Mouse (Mus musculus) heart, adult 2 months (tissue): ENCODE results near the gene Srcin1. TPM values are rescaled to one million over a fixed set of nuclear protein-coding genes. Genes with fewer than 3 reads are reported as not detected.
A peak's percentile ranks its signal among the peaks of the same experiment; 100 is the strongest.

ENCODE experiments used
- DNase-seq, 2 experiments: peaks; one replicate each; pipeline ENCODE4 v3.0.0; 2021
- H3K27ac ChIP-seq: fragments of 200-600 bp; 2 replicates; pipeline ENCODE4 v1.8.1; 2022
- H3K27me3 ChIP-seq: fragments of 200-500 bp; 2 replicates; pipeline ENCODE4 v1.6.1; 2012; ENCODE audit warnings: mild to moderate bottlenecking, low read length, inconsistent platforms, mixed read lengths; ENCODE audit not compliant: control insufficient read depth, insufficient read depth
- H3K36me3 ChIP-seq: fragments of 200-500 bp; 2 replicates; pipeline ENCODE4 v1.6.1; 2012; ENCODE audit warnings: low read length, inconsistent platforms; ENCODE audit not compliant: control insufficient read depth, insufficient read depth
- H3K4me1 ChIP-seq: fragments of 200-500 bp; 2 replicates; pipeline ENCODE4 v1.6.1; 2011; ENCODE audit warnings: low read length; ENCODE audit not compliant: control insufficient read depth, insufficient read depth
- H3K4me3 ChIP-seq: fragments of 200-600 bp; 2 replicates; pipeline ENCODE4 v1.8.1; 2022
- H3K79me2 ChIP-seq: fragments of 200-500 bp; replicated peaks from 2 replicates; pipeline ENCODE4 v1.6.1; 2012; ENCODE audit warnings: mild to moderate bottlenecking, inconsistent platforms, low read length, moderate library complexity, mixed read lengths; ENCODE audit not compliant: control insufficient read depth, insufficient read depth
- H3K9ac ChIP-seq: fragments of 200-500 bp; 2 replicates; pipeline ENCODE4 v1.6.1; 2012; ENCODE audit warnings: low read depth, mild to moderate bottlenecking, control low read depth, inconsistent platforms, low read length, mixed read lengths
- CTCF ChIP-seq: fragments of 200-600 bp; IDR thresholded peaks from 2 replicates; pipeline ENCODE4 v1.8.1; 2022; ENCODE audit warnings: antibody characterized with exemption, mild to moderate bottlenecking, moderate library complexity
- EP300 ChIP-seq: fragments of 200-500 bp; IDR thresholded peaks from 2 replicates; pipeline ENCODE4 v1.6.1; 2011; ENCODE audit warnings: low read depth, low read length, control low read depth; ENCODE audit not compliant: insufficient read depth
- POLR2A ChIP-seq: fragments of 200-500 bp; IDR thresholded peaks from 2 replicates; pipeline ENCODE4 v1.6.1; 2011; ENCODE audit warnings: mild to moderate bottlenecking, low read depth, low read length, control low read depth; ENCODE audit not compliant: insufficient read depth
- WGBS: fragments of 180-500 bp; shearing (Covaris S2); methylation state at CpG from one replicate; pipeline ENCODE4 v1.1.7; 2018; 5-methylcytosine and 5-hydroxymethylcytosine counted together
- intact Hi-C: fragments of 180-260 bp; cut with DNase I; formaldehyde crosslinking; loops from one replicate; pipeline ENCODE4 v1.15.1; 2025
- polyA plus RNA-seq: library from polyadenylated mRNA; depleted of rRNA; stranded (reverse); fragments of >200 nt; gene quantifications from 2 replicates; pipeline ENCODE4 v1.2.3, GENCODE M21; 2012
- total RNA-seq, 2 experiments: library from RNA; stranded (reverse); gene quantifications; 2 replicates each; pipeline ENCODE4 v1.2.3; 2021

The Srcin1 gene
- total and polyA plus RNA-seq, 3 experiments: 0.13 to 0.36 (median 0.31) TPM

DNA sequence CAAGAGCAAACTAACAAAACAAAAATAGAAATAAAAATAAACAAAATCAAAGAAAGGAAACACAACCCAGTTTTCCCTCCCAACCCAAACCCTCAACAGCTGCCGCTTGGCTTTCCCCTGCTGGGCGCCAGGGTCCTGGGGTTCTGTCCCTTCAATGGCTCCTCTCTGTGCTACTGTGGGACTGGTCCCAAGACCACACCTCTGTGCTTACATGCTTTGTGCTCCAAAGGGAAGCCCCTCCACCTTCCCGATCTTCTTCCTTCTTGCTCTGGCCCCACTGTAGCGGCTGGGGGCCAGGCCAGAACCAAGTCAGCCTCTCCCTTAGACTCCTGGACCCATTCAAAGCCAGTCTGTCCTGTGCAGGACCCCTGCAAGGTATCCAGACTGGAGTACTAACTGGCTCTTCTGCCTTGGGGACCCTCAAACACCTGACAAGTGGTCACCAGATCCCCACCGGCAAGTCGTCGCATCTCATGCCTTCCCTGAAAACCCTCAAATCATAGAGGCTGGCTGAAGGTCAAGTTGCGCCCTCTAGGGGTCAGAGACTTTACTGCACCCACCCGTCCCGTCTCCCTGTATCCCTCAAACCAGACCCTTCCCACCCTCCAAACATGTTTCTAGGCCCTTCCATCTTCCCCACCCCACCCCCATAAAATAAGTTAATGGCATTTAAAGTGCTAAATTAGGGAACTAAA lies 64.9 kb downstream of the Srcin1 start:
- 32% methylated on average over 10 of the region's 10 CpGs for WGBS
- no peak overlapping the region for H3K27ac ChIP-seq
- intact Hi-C loops: loop anchor here (5.0 kb wide), 1 partner anchor 34 kb away; no protein-coding TSS in a partner anchor

DNA sequence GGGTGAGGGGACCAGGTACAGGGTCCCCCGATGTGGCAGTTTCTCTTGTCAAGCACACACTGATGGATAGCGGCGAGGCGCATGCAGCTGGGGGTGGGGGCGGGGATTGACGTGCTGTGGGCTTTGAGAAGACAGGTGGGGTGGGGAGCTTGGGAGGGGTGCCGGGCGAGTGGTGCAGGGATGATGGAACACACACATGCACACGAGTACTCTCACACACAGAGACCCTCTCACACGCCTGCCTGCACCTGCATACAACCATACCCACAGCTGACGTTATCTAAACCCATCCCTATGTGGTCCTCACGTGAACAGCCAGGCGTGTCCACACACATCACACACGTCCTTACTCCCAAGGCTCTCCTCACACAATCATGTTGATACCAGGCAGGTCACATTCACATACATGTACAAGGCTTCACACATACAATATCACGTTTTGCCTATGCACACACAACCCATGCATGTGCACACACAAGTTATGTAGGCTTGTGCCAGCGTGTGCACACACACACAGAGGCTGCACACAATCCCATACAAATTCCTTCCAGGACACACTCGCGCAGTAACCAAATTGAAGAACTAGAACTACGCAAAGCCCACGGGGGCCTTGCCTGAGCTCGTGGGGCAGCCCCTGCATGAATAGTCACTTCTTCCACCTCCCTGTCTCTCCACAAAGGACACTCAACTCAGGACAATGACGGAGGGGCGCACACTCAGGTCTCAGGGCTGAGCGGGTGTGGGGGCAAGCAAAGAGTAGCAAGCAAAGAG lies 66.1 kb downstream of the Srcin1 start:
- Histone ChIP-seq H3K4me3 (no peak overlapping the region), H3K79me2 (no peaks in the 10 kb centered on the region), H3K4me1 (no peaks in the 10 kb centered on the region; the same call in 1 of the 2 replicates), H3K9ac (no peak overlapping the region), H3K27me3 (no peaks in the 10 kb centered on the region), H3K27ac (no peak overlapping the region), H3K36me3 (no peaks in the 10 kb centered on the region)
- intact Hi-C loops: loop anchor here (5.0 kb wide), 1 partner anchor 33 kb away; no protein-coding TSS in a partner anchor
- WGBS: 82% methylated on average over 24 of the region's 24 CpGs
- no peak for TF ChIP-seq CTCF
- DNase-seq: no peak

More for the DNA sequence above, 64.9 kb downstream of the Srcin1 start:
- peak; percentile 72 to 83 for DNase-seq
- no peak overlapping the region for H3K9ac ChIP-seq
- TF ChIP-seq CTCF (peak; percentile 97), EP300 (no peak)
- H3K79me2 ChIP-seq: no peaks in the 10 kb centered on the region
- no peaks in the 10 kb centered on the region; the same call in 1 of the 2 replicates for H3K4me1 ChIP-seq
- H3K36me3 ChIP-seq: no peaks in the 10 kb centered on the region
- H3K27me3 ChIP-seq: no peaks in the 10 kb centered on the region
- H3K4me3 ChIP-seq: no peak overlapping the region

DNA sequence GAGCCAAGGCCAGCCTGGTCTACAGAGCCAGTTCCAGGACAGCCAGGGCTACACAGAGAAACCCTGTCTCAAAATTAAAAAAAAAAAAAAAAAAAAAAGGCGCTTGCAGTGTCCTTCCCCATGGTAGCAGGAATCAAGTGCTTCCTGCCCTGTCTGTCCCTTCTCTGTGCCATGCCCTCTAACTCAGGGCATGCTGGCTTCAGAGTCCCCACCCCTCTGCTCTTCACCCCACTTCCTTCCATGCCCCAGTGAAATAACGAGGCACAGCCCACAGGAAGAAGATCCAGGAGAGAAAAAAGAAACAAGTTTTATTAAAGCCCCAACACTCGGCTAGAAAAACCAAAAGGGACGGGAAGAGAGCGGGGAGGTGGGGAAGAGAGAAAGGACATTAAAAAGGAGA lies 66.9 kb downstream of the Srcin1 start:
- H3K36me3 ChIP-seq: no peaks in the 10 kb centered on the region
- no peak for TF ChIP-seq EP300
- no peak for TF ChIP-seq CTCF
- TF ChIP-seq POLR2A: no peak
- 48% methylated on average over 5 of the region's 5 CpGs for WGBS
- no peak overlapping the region for H3K27ac ChIP-seq
- no peak overlapping the region for H3K4me3 ChIP-seq
- H3K27me3 ChIP-seq: no peaks in the 10 kb centered on the region
- H3K9ac ChIP-seq: no peak overlapping the region
- no peaks in the 10 kb centered on the region for H3K79me2 ChIP-seq
- no peak for DNase-seq
- intact Hi-C loops: no loop called here
- H3K4me1 ChIP-seq: no peaks in the 10 kb centered on the region; the same call in 1 of the 2 replicates

DNA sequence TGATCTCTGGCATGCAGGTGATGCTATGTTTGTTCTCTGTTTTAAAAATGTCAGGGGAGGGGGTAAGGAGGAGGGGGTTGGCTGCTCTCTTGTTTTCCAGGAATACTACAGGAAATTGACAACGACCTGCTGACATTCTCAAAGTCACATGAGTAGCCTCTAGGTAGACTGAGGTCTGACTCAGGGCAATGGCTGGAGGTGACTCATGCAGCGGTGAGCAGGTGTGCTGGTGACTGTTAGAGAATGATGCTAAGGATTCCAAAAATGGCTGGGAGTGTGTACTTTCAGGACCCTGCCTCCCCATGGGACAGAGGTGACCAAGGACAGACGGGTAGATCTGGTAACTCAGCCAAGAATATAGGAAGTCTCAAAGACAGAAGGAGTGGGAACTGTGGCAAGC lies 67.8 kb downstream of the Srcin1 start:
- no peaks in the 10 kb centered on the region for H3K36me3 ChIP-seq
- intact Hi-C loops: no loop called here
- no peak overlapping the region for H3K9ac ChIP-seq
- no peaks in the 10 kb centered on the region for H3K79me2 ChIP-seq
- 59% methylated on average over 3 of the region's 3 CpGs for WGBS
- no peak overlapping the region for H3K4me3 ChIP-seq
- H3K4me1 ChIP-seq: no peaks in the 10 kb centered on the region; the same call in 1 of the 2 replicates
- DNase-seq: no peak
- H3K27me3 ChIP-seq: no peaks in the 10 kb centered on the region
- no peak for TF ChIP-seq CTCF
- no peak for TF ChIP-seq POLR2A
- TF ChIP-seq EP300: no peak
- no peak overlapping the region for H3K27ac ChIP-seq

DNA sequence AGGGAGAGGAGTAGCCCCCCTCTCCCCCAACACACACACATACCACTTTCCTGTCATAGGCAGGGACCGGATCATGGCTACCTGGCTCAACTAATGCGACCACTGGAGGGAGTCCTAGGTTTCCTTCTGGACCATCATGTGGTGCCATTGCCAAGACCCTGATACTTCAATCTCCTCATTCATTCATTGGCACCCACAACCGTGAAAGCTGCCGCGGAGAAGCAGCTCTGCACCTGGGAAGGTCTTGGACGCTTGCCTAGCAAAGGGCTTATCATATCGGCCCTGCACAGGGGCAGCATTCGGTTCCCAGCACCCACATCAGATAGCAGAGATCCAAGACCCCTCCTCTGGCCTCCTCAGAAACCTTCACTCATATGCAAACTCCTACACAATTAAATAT lies 69.7 kb downstream of the Srcin1 start:
- H3K4me3 ChIP-seq: no peak overlapping the region
- no peak overlapping the region for H3K9ac ChIP-seq
- DNase-seq: no peak
- TF ChIP-seq EP300: no peak
- no peak for TF ChIP-seq CTCF
- TF ChIP-seq POLR2A: no peak
- 39% methylated on average over 8 of the region's 8 CpGs for WGBS
- intact Hi-C loops: no loop called here
- H3K4me1 ChIP-seq: no peaks in the 10 kb centered on the region
- no peaks in the 10 kb centered on the region for H3K79me2 ChIP-seq
- H3K36me3 ChIP-seq: no peaks in the 10 kb centered on the region
- H3K27me3 ChIP-seq: no peaks in the 10 kb centered on the region
- H3K27ac ChIP-seq: no peak overlapping the region

DNA sequence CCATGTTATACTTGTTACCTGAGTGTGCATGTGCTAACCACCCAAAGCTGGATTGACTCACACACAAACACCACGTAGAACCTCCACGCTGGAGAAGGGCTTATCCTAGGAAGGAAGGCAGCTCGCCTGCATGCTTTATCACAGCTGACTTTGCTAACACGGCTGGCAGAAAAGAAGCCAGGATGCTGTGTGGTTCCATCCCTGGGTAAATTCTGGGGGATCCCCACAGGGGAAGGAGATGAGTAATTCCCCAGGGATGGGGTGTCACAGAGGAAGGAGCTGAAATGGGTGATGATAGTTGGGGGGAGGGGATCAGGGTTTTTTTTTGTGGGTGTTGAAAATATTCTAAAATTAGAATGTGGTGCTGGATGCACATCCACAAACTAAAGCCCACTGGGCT lies 70.2 kb downstream of the Srcin1 start:
- Histone ChIP-seq H3K4me1 (no peaks in the 10 kb centered on the region), H3K4me3 (no peak overlapping the region), H3K79me2 (no peaks in the 10 kb centered on the region), H3K27me3 (no peaks in the 10 kb centered on the region), H3K27ac (no peak overlapping the region), H3K36me3 (no peaks in the 10 kb centered on the region), H3K9ac (no peak overlapping the region)
- 20% methylated on average over 4 of the region's 4 CpGs for WGBS
- DNase-seq: no peak
- TF ChIP-seq EP300 (no peak), POLR2A (no peak)
- intact Hi-C loops: no loop called here
